Mouse (Mus musculus) ES-CJ7 (cell line): Measurements from ENCODE around the gene Hsph1.

Experiments used
- DNase-seq: peaks from one replicate; pipeline ENCODE4 v3.0.0; 2011; ENCODE audit warnings: low read depth, low spot score

The Hsph1 gene

GRCm38 (mm10) chr5:149642366-149642765 is 6.2 kb upstream of the Hsph1 start:
- DNase-seq, result peak; percentile 41

GRCm38 (mm10) chr5:149641277-149641892 is 5.2 kb upstream of the Hsph1 start:
- peak; percentile 94 for DNase-seq

GRCm38 (mm10) chr5:149637306-149637705 is 1.1 kb upstream of the Hsph1 start:
- no peak for DNase-seq

GRCm38 (mm10) chr5:149635556-149635955 is 620 bp downstream of the Hsph1 start:
- no peak for DNase-seq

- no peak for DNase-seq
Observed at GRCm38 (mm10) chr5:149634409-149635035, 1.7 kb downstream of the Hsph1 start.

GRCm38 (mm10) chr5:149625547-149625946 is 10.6 kb downstream of the Hsph1 start:
- DNase-seq, result no peak

- DNase-seq, result no peak
Observed at GRCm38 (mm10) chr5:149623815-149624675, 12.1 kb downstream of the Hsph1 start.

- DNase-seq, result no peak
Observed at GRCm38 (mm10) chr5:149622644-149623043, 13.5 kb downstream of the Hsph1 start.

- DNase-seq, result no peak
Observed at GRCm38 (mm10) chr5:149622152-149622551, 14.0 kb downstream of the Hsph1 start.

GRCm38 (mm10) chr5:149617776-149618425 is 18.3 kb downstream of the Hsph1 start:
- no peak for DNase-seq

- DNase-seq, result no peak
Observed at GRCm38 (mm10) chr5:149616817-149617216, 19.4 kb downstream of the Hsph1 start.

GRCm38 (mm10) chr5:149616138-149616537 is 20.0 kb downstream of the Hsph1 start:
- peak; percentile 41 for DNase-seq

- DNase-seq, result no peak
Observed at GRCm38 (mm10) chr5:149612740-149613139, 23.4 kb downstream of the Hsph1 start.

GRCm38 (mm10) chr5:149612165-149612518 is 24.0 kb downstream of the Hsph1 start:
- no peak for DNase-seq

GRCm38 (mm10) chr5:149611476-149612164 is 24.6 kb downstream of the Hsph1 start:
- DNase-seq, result no peak

GRCm38 (mm10) chr5:149607083-149607720 is 29.0 kb downstream of the Hsph1 start:
- no peak for DNase-seq

GRCm38 (mm10) chr5:149603241-149603640 is 32.9 kb downstream of the Hsph1 start:
- DNase-seq, result no peak

GRCm38 (mm10) chr5:149601996-149602395 is 34.2 kb downstream of the Hsph1 start:
- no peak for DNase-seq

- DNase-seq, result peak; percentile 65
Observed at GRCm38 (mm10) chr5:149597351-149597750, 38.8 kb downstream of the Hsph1 start.

- no peak for DNase-seq
Observed at GRCm38 (mm10) chr5:149594215-149594614, 42.0 kb downstream of the Hsph1 start.

- no peak for DNase-seq
Observed at GRCm38 (mm10) chr5:149589932-149590331, 46.2 kb downstream of the Hsph1 start.
